Mouse (Mus musculus) megakaryocyte, embryonic 14.5 days (primary cell): ENCODE results near the gene Entpd8.

Experiments
- FLI1 ChIP-seq: IDR thresholded peaks from 2 replicates; pipeline ENCODE4 v1.6.1; 2012; ENCODE audit warnings: low read length, inconsistent platforms, mixed read lengths
- GATA1 ChIP-seq: IDR thresholded peaks from 3 replicates; pipeline ENCODE4 v1.6.1; 2012; ENCODE audit warnings: mixed read lengths, low read length, inconsistent platforms, borderline replicate concordance

DNA sequence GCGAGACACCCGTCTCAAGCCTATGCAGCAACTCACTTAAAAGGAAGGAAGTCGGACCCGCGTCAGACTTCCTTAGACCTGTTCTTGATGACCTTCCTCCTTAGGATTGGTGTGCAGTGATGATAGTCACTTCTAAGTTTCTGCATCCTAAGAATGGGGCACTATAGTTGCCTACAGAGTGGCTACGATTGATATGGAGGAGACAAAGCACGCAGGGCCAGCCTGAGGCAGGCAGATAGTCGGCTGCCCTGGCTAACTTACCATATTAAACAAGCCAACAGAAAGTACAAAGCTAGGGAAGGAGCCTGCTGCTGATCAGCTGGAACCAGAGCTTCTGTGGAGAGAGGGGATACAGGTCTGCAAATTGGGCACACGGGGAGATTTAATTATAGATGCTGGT is 51.5 kb downstream of the Entpd8 start:
- TF ChIP-seq GATA1 = no peak
- TF ChIP-seq FLI1 = no peak
